Mouse (Mus musculus) thymus, postnatal 25 days (tissue): ENCODE measurements at regions not wholly inside any gene's neighbourhood (a gene's known extent, or its start where the extent isn't known, plus 50 kb on each side); places are given as distances from the start of the nearest gene placed in this dataset.

Experiments used
- DNase-seq: peaks from one replicate; pipeline ENCODE4 v3.0.0; 2022

- DNase-seq: no peak
These were observed 151.1 kb downstream of the Qrsl1 start for GRCm38 (mm10) chr10:43750401-43750800.

GRCm38 (mm10) chr10:43750854-43751253, 150.7 kb downstream of the Qrsl1 start:
- no peak for DNase-seq

- DNase-seq: no peak
These were observed 149.5 kb downstream of the Qrsl1 start for GRCm38 (mm10) chr10:43751881-43752675.

GRCm38 (mm10) chr10:43756881-43757565, 144.5 kb downstream of the Qrsl1 start:
- DNase-seq: no peak

GRCm38 (mm10) chr10:43758124-43759025, 143.2 kb downstream of the Qrsl1 start:
- no peak for DNase-seq

- DNase-seq: peak; percentile 61
These were observed 142.2 kb downstream of the Qrsl1 start for GRCm38 (mm10) chr10:43759186-43759905.

- no peak for DNase-seq
These were observed 141.7 kb downstream of the Qrsl1 start for GRCm38 (mm10) chr10:43759906-43760281.

GRCm38 (mm10) chr10:43761979-43762570, 139.5 kb downstream of the Qrsl1 start:
- DNase-seq: no peak

GRCm38 (mm10) chr10:43764581-43764980, 137.0 kb downstream of the Qrsl1 start:
- DNase-seq: no peak

- no peak for DNase-seq
These were observed 136.3 kb downstream of the Qrsl1 start for GRCm38 (mm10) chr10:43765275-43765674.

GRCm38 (mm10) chr10:43765829-43766486, 135.6 kb downstream of the Qrsl1 start:
- no peak for DNase-seq

GRCm38 (mm10) chr10:43767961-43768726, 133.4 kb downstream of the Qrsl1 start:
- DNase-seq: no peak

GRCm38 (mm10) chr10:43769026-43769425, 132.5 kb downstream of the Qrsl1 start:
- DNase-seq: no peak

GRCm38 (mm10) chr10:43775807-43776206, 125.7 kb downstream of the Qrsl1 start:
- DNase-seq: no peak

GRCm38 (mm10) chr10:43777612-43778600, 123.6 kb downstream of the Qrsl1 start:
- DNase-seq: no peak

GRCm38 (mm10) chr10:43780571-43780970, 121.0 kb downstream of the Qrsl1 start:
- DNase-seq: no peak

GRCm38 (mm10) chr10:43783304-43783703, 118.2 kb downstream of the Qrsl1 start:
- no peak for DNase-seq

- DNase-seq: no peak
These were observed 110.8 kb downstream of the Qrsl1 start for GRCm38 (mm10) chr10:43790780-43791179.

- no peak for DNase-seq
These were observed 110.0 kb downstream of the Qrsl1 start for GRCm38 (mm10) chr10:43791525-43792021.
